In the genomic region with DNA sequence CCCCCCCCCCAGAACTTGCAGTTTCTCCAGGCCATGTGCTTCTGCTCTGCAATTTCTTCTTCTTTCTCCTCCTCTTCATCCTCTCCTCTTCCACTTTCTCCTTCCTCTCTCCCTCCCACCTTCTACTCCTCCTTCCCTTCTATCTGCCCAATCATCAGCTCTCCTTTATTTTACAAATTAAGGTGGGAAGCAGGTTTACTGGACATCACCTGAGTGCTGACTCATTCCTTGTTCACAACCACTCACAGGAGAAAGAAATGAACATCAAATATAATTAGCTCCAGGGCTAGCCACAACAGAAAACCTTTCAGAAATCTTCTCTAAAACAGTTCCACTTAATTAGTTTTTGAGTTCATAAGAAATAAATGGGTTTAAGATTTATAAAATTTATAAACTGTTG, we compare ENCODE assay signal across 21 mouse cellular contexts. TPM values are rescaled to one million over a fixed set of nuclear protein-coding genes. Genes with fewer than 3 reads are reported as not detected.
A peak's percentile ranks its signal among the peaks of the same experiment; 100 is the strongest.
DNase-seq lines count a peak whose midpoint lies in the region; TF ChIP-seq lines count a peak whose summit lies in the region.
"Had no signal": no experiment of that assay in that cellular context is flagged by ENCODE, and none has a peak within 500 bp of the region (broad histone marks: within the 10 kb centered on the region; RNA-seq: fewer than 3 reads in every experiment).

No protein-coding gene starts in this region.

- H3K4me3 ChIP-seq in E14TG2a.4 (replicated peaks; ENCODE audit: low read length) (peak overlapping the region; percentile 79), ES-Bruce4 (ENCODE audit: low read depth, low read length) (peak overlapping the region; percentile 84), ES-E14 (ENCODE audit: insufficient read depth in 1 of 2, low read depth in 1 of 2, low read length in 2 of 2, poor library complexity in 1 of 2, severe bottlenecking in 1 of 2) (peak overlapping the region; percentile 52 to 60)
- H3K4me3 ChIP-seq: embryonic facial prominence, embryonic 13.5 days; embryonic facial prominence, embryonic 15.5 days; erythroblast, embryonic 14.5 days; forebrain, embryonic 10.5 days; forebrain, embryonic 12.5 days had no signal

- intact Hi-C loops in gastrocnemius, postnatal 36 days (cut with DNase I), result no loop called here

- DNase-seq in ES-E14 (ENCODE audit: low read depth, low spot score), result no peak
- peak; percentile 29 for DNase-seq in ZHBTc4 (ENCODE audit: low read depth, low spot score)
- no peak for DNase-seq in urinary bladder, postnatal 10 days (ENCODE audit: low spot score)
- DNase-seq in gastrocnemius, postnatal 36 days, result no peak
- no peak for DNase-seq in cerebellum, postnatal 4 days (ENCODE audit: low spot score in 2 of 2)
- DNase-seq: adrenal gland, adult 2 months; adrenal gland, postnatal 10 days; adrenal gland, postnatal 25 days; cerebellum, adult 11-12 months; cerebellum, adult 2 months; cerebellum, adult 9-10 months; cerebellum, postnatal 10 days; cerebellum, postnatal 25 days; embryo, embryonic 11 days had no signal

- in situ Hi-C loops in ES-E14 (cut with MboI; ENCODE audit: low sequenced_read_pairs in 2 of 2, unreplicated experiment in 2 of 2), result no loop called here

- H3K27me3 ChIP-seq in E14TG2a.4 (ENCODE audit: insufficient read depth, low read length) (no peaks in the 10 kb centered on the region), ES-Bruce4 (ENCODE audit: control insufficient read depth, insufficient read depth, low read length, poor library complexity, severe bottlenecking) (no peaks in the 10 kb centered on the region)
- H3K27me3 ChIP-seq: embryonic facial prominence, embryonic 13.5 days; embryonic facial prominence, embryonic 15.5 days; forebrain, embryonic 12.5 days had no signal

- no peaks in the 10 kb centered on the region for H3K9me3 ChIP-seq in E14TG2a.4 (ENCODE audit: low read length)
- no peaks in the 10 kb centered on the region for H3K9me3 ChIP-seq in ES-Bruce4 (replicated peaks; ENCODE audit: control insufficient read depth, insufficient read depth, low read length, poor library complexity, severe bottlenecking)
- H3K9me3 ChIP-seq in ES-E14 (ENCODE audit: control insufficient read depth, insufficient read depth, low read depth, low read length), result no peaks in the 10 kb centered on the region
- H3K9me3 ChIP-seq: embryonic facial prominence, embryonic 13.5 days; embryonic facial prominence, embryonic 15.5 days; forebrain, embryonic 10.5 days; forebrain, embryonic 12.5 days had no signal

- H3K9ac ChIP-seq in ES-Bruce4 (ENCODE audit: low read depth, poor library complexity, severe bottlenecking) (peak overlapping the region; percentile 66), ES-E14 (ENCODE audit: insufficient read depth, low read depth, low read length, poor library complexity, severe bottlenecking) (peak overlapping the region; percentile 48; the same call in 1 of the 2 replicates)
- H3K9ac ChIP-seq: embryonic facial prominence, embryonic 13.5 days; embryonic facial prominence, embryonic 15.5 days; forebrain, embryonic 12.5 days had no signal

- H3K4me1 ChIP-seq in E14TG2a.4 (replicated peaks; ENCODE audit: low read depth, low read length) (peaks cover 54% of the 10 kb centered on the region), ES-Bruce4 (ENCODE audit: control insufficient read depth, insufficient read depth, low read length) (peaks cover 7% of the 10 kb centered on the region), ES-E14 (ENCODE audit: control insufficient read depth in 2 of 2, insufficient read depth in 2 of 2, low read length in 2 of 2, poor library complexity in 1 of 2) (peaks cover 6 to 13% of the 10 kb centered on the region in 2 experiments)
- H3K4me1 ChIP-seq: embryonic facial prominence, embryonic 13.5 days; embryonic facial prominence, embryonic 15.5 days; forebrain, embryonic 10.5 days; forebrain, embryonic 12.5 days had no signal

- TF ChIP-seq CTCF in E14TG2a.4 (conservative IDR thresholded peaks at IDR 0.05; ENCODE audit: low read length) (no peak), ES-Bruce4 (IDR thresholded peaks at IDR 0.05; ENCODE audit: low read depth, low read length) (no peak)

- no peak for TF ChIP-seq EP300 in ES-Bruce4 (IDR thresholded peaks at IDR 0.05; ENCODE audit: insufficient read depth, low read depth, low read length)

- H3K36me3 ChIP-seq in E14TG2a.4 (ENCODE audit: insufficient read depth, low read length) (peaks cover 25% of the 10 kb centered on the region), ES-Bruce4 (ENCODE audit: control insufficient read depth, insufficient read depth, low read length, poor library complexity, severe bottlenecking) (peaks cover 9% of the 10 kb centered on the region), ES-E14 (ENCODE audit: control insufficient read depth, insufficient read depth, low read length, poor library complexity, severe bottlenecking) (peaks cover 2% of the 10 kb centered on the region; the same call in 1 of the 2 replicates)
- H3K36me3 ChIP-seq: embryonic facial prominence, embryonic 13.5 days; embryonic facial prominence, embryonic 15.5 days; forebrain, embryonic 10.5 days; forebrain, embryonic 12.5 days had no signal

- no peak for TF ChIP-seq POLR2A in ES-Bruce4 (IDR thresholded peaks at IDR 0.05; ENCODE audit: insufficient read depth, low read length)

- H3K27ac ChIP-seq in ES-Bruce4 (ENCODE audit: insufficient read depth, low read length) (peak overlapping the region; percentile 86), ES-E14 (ENCODE audit: insufficient read depth, low read depth, low read length, poor library complexity, severe bottlenecking) (no peak overlapping the region; the same call in 1 of the 2 replicates)
- H3K27ac ChIP-seq: embryonic facial prominence, embryonic 13.5 days; embryonic facial prominence, embryonic 15.5 days; forebrain, embryonic 10.5 days; forebrain, embryonic 12.5 days had no signal

TF ChIP-seq in ES-E14, 5 proteins besides CTCF, POLR2A, EP300 and RAD21:
- TF ChIP-seq CHD2 (IDR thresholded peaks at IDR 0.05; ENCODE audit: low read depth, low read length) (no peak), ZC3H11A (IDR thresholded peaks at IDR 0.05; ENCODE audit: borderline replicate concordance, low read depth, low read length) (no peak), MAFK (IDR thresholded peaks at IDR 0.05; ENCODE audit: insufficient read depth, low read depth, low read length) (peak; percentile 81), HCFC1 (IDR thresholded peaks at IDR 0.05; ENCODE audit: borderline replicate concordance, insufficient read depth, low read length) (no peak)

RNA-seq across cellular contexts. Expression of gene Arhgap32, which starts 20.3 kb away (rescaled TPM):
- 59.2 and 64.2 TPM in 2 replicates for polyA plus RNA-seq in ES-Bruce4 (2011; ENCODE audit: insufficient read depth, insufficient read length, low read depth, missing spikeins)
- total RNA-seq in ES-E14 (2012; rRNA removed), result 12.4 and 13.9 TPM in 2 replicates
- total RNA-seq in gastrocnemius, postnatal 36 days (2021), result 1 to 10 TPM; 4.5 to 6.0 TPM
- polyA plus RNA-seq: erythroblast, embryonic 14.5 days had no signal
